Mouse (Mus musculus) cerebellum, adult 11-12 months (tissue): ENCODE data around the gene Adamts16.
"Not testable (repeated sequence)": the region's sequence is repeated elsewhere in the genome, so short reads cannot be mapped to it uniquely, and the experiment has no call there.

ENCODE experiments used
- DNase-seq: peaks from one replicate; pipeline ENCODE4 v3.0.0; 2022

The Adamts16 gene

GRCm38 (mm10) chr13:70841421-70841904 is at the start of gene Adamts16:
Gene Adamts16, minus strand, starts transcription at chr13:70841811.
- peak; percentile 10 for DNase-seq

DNA sequence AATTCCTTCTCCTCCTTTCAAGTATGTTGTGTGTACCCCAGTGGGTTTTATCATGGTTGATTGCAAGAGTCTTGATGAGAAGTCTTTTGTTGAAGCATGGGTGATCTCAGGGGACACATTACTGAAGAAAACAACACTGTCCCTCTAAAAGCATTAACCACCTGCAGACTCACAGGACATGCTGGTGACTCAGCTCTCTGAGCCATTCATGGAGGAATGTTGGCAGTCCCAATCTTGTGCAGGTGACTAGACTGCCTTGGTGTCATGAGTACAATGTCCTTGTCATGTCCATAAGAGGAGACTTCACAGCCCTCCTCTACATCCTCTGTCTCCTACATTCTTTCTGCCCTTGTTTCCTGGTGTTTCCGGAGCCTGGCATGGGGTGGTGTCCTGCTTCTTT is 45.5 kb upstream of the Adamts16 start:
- no peak for DNase-seq

DNA sequence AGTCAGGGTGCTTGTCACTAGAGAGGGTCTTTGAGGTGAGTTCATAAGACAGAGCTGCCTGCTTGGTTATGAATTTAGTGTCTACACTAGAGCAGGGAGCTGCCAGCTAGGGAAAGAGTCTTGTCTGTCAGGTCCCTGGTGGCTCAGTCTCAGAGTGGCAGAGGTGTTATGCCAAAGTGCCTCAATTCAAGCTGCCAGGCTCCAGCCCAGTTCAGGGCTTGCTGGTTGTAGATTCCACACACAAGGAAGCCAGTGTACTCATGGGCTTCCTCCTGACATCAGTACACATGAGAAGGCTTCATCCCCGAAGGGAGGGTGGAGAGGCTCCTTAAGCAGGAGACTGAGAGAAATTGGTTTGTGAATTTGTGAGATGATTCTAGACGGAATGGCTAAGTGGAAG is 43.4 kb upstream of the Adamts16 start:
- DNase-seq = no peak

DNA sequence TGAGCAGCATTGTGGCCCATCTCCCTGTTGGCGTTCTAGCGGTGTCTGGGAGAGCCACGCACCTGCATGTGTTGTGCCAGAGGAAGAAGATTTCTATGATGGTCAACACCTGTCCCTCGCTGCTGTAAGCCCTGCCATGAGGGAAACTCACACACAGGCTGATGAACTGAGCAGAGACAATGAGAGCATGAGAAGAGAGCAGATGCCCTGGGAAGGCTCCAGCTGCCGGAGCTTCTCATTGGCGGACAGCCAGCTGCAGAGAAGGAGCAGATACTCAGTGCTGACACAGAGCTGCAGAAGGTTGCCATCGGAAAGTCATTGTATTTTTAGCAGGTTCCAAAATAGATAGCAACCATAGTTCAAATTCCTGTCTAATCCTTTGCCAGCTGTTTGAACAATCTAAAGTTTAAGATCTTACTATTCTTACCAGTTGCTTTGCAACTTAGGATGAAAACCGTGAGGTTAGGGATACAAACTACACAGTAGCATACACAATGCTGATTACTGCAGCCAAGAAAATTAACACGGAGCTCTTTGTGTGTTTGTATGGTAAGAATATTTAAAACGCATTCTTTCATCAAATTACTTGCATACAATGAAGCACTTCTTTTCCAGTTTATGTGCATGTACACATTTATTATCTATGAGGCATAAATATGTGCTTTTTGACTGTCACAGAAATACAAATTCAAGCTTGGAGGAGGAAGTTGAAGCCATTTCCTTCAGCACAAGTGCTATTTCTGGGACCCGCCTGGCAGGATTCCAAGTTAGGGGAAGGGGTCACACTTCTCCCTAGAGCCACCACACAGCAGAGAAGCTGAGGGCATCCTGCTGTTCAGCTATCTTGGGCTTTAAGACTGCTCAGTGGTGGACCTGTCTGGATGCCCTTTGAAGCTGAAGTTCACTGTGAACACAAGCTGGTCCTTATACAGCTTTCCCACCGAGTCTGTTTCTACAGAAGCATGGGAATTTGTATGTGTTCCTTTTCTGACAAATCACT is 42.6 kb upstream of the Adamts16 start:
- DNase-seq = peak; percentile 42

- not testable (repeated sequence) for DNase-seq
These were observed 38.4 kb upstream of the Adamts16 start for GRCm38 (mm10) chr13:70879971-70880370.

DNA sequence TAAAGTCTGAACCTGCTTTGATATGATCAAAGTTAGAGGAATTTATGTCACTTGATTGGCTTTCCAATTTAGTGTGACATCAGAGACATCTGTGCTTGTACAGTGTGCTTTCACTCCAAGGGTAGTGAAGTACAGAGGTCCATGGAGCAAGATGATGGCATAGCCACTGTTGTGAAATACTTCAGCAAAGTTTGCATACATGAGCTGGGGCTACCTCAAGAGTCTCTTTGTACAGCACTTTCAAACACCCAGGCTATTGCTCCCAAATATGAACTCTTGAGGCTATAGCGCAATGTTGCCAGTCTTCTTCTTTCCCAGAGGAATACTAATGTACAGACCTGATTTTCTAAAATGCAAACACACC is 35.9 kb upstream of the Adamts16 start:
- no peak for DNase-seq

GRCm38 (mm10) chr13:70876648-70877549 is 35.3 kb upstream of the Adamts16 start:
- DNase-seq = no peak

- no peak for DNase-seq
These were observed 33.9 kb upstream of the Adamts16 start for GRCm38 (mm10) chr13:70875411-70875949.

DNA sequence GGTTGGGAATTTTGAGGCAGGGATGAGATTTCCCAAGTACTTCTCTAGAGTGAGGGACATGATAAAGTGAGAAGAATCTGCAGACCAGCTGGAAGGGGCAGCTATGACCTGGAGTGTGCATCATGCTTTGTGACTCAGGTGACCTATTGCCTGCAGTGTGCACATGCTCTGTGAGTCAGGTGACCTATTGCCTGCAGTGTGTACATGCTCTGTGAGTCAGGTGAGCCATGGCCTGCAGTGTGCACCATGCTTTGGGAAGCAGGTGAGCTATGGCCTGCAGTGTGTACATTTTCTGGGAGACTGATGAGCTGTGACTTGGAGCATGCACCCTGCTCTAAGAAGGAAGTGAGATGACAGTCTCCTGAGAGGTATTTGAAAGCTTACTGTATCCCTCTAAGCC is 33.1 kb upstream of the Adamts16 start:
- no peak for DNase-seq

DNA sequence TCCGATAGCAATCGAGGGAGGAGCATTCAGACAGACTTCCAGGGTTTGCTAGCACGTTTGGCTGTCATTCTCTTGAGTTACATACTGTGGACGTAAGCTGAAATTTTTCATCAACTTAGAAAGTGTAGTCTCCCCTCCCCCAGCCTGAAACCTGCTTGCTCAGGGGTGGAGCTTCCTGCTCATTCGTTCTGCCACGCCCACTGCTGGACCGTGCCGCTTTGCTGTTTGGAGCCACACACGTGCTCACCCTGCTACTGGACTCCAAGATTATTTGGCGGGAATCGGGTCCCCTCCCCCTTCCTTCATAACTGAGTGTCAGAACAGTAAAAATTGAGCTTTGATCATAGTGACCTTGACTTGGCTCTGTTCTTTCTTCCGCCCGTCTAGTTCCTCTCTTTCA is 32.2 kb upstream of the Adamts16 start:
- not testable (repeated sequence) for DNase-seq

- no peak for DNase-seq
These were observed 29.4 kb upstream of the Adamts16 start for GRCm38 (mm10) chr13:70871049-70871448.

GRCm38 (mm10) chr13:70866971-70867625 is 25.5 kb upstream of the Adamts16 start:
- no peak for DNase-seq

DNA sequence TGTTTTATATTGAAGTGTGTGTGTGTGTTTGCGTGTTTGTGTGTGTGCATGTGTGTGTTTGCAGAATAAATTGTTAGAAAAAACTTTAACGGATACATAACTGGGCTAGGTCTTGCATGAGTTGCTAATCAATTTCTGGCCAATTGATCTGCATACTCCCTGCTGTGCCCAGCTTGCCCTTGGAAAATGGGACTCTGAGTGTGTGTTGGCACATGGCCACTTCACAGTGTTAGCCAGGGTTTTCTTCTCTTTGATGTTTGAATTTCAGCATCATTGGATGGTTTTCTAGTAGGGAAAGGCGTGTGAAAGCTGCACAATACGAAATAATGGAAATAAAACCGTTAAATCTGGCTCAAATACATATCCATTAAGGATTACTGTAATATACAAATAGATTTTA is 24.3 kb upstream of the Adamts16 start:
- no peak for DNase-seq

DNA sequence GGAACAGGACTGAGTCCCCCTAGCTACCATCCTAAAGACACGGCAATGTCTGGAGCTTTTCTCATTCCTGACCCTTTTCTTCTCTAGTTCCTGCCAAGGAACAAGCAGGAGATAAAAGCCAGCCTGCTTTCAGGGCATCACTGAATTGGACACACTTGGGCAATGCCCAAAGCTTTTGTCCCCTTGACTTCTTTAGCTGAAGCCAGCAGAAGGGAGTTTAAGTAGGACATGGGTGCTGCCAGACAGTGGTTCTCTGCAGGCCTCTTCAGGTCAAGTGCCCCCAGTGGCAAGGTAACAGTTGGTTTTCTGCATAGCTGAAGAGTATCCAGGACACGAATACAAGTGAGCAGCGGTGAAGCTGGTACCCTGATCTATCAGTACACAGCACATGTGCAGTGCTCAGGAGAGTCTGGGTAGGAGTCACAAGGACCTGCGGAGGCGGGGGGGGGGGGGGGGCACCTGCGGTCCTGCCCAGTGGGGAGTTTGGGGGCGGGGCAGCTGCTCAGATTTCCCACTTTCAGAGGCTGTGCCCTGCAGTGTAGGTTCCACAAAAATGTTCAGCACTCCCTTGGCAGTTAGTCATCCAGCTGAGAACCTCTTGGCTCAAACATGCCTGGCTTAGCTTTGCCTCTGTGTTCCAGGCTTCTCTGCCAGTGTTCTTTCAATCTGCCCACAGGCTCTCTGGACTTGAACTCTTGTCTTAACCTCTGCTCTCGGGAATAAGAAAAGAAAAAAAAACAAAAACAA is 20.7 kb upstream of the Adamts16 start:
- DNase-seq = peak; percentile 25

- no peak for DNase-seq
These were observed 12.0 kb upstream of the Adamts16 start for GRCm38 (mm10) chr13:70853601-70854000.

DNA sequence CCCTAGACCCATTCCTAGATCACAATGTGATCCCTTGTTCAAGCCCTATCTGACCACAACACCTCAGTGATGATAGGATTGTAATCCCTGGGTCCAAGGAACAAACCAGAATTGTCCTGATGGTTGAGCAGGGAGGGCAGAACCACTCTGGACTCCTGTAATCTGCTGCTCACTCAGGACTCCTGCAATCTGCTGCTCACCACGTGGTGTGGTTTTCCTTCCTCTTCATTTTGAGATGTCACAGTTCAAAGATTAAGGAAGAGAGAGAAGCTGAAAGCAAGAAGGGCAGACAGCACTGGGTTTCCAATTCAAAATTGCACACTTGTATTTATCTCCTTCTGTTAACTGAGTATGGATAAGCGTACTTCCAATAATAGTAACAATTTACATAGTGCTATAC is 5.3 kb upstream of the Adamts16 start:
- DNase-seq = no peak

DNA sequence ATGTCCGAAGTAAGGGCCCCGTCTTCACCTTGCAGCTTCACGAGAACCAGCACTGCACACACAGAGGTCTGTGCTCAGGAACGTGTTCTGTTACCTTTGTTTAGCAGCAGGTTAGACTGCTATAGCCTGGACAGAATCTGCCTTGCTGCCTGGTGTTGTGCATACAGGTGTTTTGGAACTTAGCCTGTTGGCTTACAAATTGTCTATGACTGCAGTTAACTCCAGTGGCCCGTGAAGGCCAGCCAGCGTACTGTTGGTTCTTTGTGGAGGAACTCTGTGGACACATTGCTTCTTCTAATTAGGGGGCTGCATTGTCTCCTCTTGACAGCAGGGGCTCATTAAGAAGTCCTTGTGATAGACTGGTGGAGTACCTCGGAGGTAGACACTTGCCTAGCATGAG is 3.9 kb upstream of the Adamts16 start:
- no peak for DNase-seq

DNA sequence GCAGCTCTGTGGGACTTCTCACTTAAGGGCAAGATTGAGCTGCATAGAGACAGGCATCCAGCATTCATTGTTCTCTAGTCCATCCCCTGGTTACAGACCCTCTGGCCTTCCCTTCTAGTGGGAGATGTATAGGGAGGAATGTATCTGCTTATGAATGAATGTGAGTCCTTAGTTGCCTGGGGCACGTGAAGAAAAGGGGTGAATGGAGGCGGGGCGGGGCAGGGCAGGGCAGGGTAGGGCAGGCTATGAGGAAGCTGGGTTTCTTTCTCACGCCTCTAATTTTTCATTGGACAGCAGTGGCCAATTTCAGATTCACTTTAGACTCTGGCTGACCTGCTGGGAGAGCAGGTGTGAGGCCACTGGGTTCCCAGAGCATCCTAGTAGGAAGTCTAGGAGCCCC is 515 bp upstream of the Adamts16 start:
- no peak for DNase-seq

DNA sequence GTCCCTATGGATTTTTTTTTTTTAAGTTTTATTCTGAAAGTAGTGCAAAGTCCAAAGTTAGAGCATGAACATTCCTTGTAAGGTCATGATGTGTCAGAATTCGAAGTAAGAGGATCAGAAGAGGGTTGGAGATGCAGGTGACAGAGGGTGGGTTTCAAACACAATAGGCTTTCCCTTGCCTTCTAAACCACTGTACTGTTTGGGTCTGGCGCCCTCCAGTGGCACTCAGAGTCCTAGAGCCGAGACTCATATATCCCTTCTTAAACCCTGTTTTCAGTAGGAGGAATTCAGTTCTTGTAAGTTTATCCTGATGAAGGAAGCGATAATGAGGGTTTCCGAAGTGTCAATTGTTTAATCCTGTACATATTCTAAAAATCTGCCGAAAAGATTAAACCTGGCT is 1.4 kb downstream of the Adamts16 start:
- DNase-seq = peak; percentile 41

DNA sequence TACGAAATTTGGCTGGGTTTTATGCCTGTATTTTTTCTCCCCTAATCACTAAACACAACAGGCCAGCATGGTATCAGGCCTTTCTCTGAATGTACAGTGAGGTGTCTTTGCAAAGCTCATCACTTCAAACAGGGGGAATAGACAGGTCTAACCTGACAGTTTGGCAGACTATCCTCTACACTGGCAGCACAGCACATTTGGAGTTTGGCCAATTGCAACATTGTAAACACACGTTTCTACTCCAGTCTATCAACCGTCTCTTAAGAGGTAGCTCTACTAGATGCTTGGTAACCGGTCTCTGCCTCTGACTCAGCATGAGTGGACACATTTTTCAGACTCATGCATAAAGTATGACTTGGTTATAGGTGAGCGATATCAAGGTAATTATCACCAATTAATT is 4.0 kb downstream of the Adamts16 start:
- no peak for DNase-seq

DNA sequence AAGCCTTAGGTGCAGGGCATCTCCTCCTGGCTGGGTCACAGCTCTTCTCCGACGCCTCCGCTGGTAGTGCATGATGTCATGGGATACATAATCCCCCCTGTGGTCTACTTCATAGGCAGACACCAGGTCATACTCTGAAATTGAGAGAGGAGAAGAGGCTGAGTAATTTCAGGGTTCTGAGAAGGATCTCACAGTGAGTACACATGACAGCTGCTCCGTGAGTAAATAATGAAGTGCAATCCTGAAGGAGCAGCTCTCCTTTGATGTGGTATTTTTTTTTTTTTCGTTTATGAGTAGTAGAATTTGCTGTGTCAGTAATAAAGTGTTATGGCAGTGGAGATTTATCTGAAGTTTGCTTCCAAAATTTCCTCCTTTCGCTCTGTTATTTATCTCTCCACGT is 5.4 kb downstream of the Adamts16 start:
- DNase-seq = no peak

DNA sequence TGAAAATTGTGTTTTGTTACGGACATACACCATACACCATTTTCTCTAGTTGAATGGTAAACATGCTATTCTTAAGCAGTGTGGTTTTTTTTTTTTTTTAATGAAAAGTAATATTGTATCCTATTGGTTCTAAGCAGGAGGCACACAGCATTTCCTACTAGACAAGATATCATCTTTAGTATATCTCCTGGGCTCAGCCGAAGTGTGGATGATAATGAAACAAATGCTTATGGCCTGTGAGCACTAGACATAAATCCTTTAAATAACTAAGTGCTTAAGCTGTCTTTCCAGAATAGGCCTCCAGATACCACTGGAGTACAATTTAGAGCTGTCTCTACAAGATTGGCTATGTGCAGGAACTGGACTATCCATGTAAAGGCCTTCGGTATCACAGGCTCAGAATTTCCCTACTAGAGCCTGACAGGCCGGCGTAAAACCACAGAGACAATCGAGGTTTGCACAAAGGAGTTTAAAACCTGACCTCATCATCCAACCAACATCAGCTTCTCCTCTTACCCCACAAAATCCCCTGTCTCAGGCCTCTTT is 8.9 kb downstream of the Adamts16 start:
- DNase-seq = no peak
